Mouse (Mus musculus): ENCODE measurements around the gene Dolpp1.

DNA sequence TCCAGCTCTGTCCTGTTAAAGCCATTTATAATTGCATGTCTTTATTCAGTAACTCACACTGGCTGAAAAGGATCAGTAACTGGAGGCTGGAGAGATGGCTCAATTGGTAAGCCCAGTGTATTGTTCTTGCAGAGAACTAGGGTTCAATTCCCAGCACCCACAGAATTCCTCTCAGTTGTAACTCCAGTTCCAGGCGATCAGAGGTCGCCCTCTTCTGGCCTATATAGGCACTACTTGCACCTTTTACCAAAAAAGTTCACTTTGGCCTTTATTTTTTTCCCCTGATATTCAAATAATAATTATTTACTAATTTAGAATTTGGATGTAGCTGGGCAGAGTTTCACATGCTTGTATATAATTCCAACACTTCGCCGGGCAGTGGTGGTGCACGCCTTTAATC lies 29.2 kb upstream of the Dolpp1 start:
- peak; percentile 40 for TF ChIP-seq CTCF (IDR thresholded peaks at IDR 0.05)
- TF ChIP-seq EP300 (IDR thresholded peaks at IDR 0.05), result no peak

Data from lung, postnatal 0 days (tissue).